Comparison of ENCODE assay signal across 11 mouse cellular contexts in genomic region chr3:92258526-92258925, GRCm38 (mm10). TPM values are rescaled to one million over a fixed set of nuclear protein-coding genes. Genes with fewer than 3 reads are reported as not detected.
ATAC-seq lines count a peak whose summit lies in the region.
"Not testable (repeated sequence)": the region's sequence is repeated elsewhere in the genome, so short reads cannot be mapped to it uniquely, and the experiment has no call there.
"Had no signal": no experiment of that assay in that cellular context is flagged by ENCODE, and none has a peak within 500 bp of the region (broad histone marks: within the 10 kb centered on the region; RNA-seq: fewer than 3 reads in every experiment).

No protein-coding gene starts in this region.

- not testable (repeated sequence) for H3K27me3 ChIP-seq in forebrain, embryonic 12.5 days; heart, embryonic 12.5 days (replicated peaks); hindbrain, embryonic 16.5 days (replicated peaks; ENCODE audit: control insufficient read depth, insufficient read depth, low read length); kidney, embryonic 16.5 days (ENCODE audit: insufficient read depth, low read length); liver, embryonic 12.5 days (replicated peaks); midbrain, embryonic 13.5 days; neural tube, embryonic 12.5 days (replicated peaks)

- not testable (repeated sequence) for H3K4me1 ChIP-seq in forebrain, embryonic 12.5 days; heart, embryonic 12.5 days (replicated peaks); hindbrain, embryonic 16.5 days (ENCODE audit: control insufficient read depth, insufficient read depth, low read depth, low read length); kidney, embryonic 16.5 days (ENCODE audit: insufficient read depth, low read length); liver, embryonic 12.5 days; midbrain, embryonic 13.5 days (replicated peaks); neural tube, embryonic 12.5 days

- not testable (repeated sequence) for H3K9me3 ChIP-seq in forebrain, embryonic 12.5 days; heart, embryonic 12.5 days (replicated peaks); hindbrain, embryonic 16.5 days (ENCODE audit: control insufficient read depth, low read length); kidney, embryonic 16.5 days (ENCODE audit: low read length); liver, embryonic 12.5 days (replicated peaks); midbrain, embryonic 13.5 days; neural tube, embryonic 12.5 days

- not testable (repeated sequence) for H3K4me2 ChIP-seq in forebrain, embryonic 12.5 days; heart, embryonic 12.5 days; hindbrain, embryonic 16.5 days (ENCODE audit: low read length); kidney, embryonic 16.5 days (replicated peaks; ENCODE audit: low read depth, low read length); liver, embryonic 12.5 days; midbrain, embryonic 13.5 days (replicated peaks); neural tube, embryonic 12.5 days (replicated peaks)

- not testable (repeated sequence) for H3K4me3 ChIP-seq in forebrain, embryonic 12.5 days (replicated peaks); heart, embryonic 12.5 days; hindbrain, embryonic 16.5 days (ENCODE audit: low read length); kidney, embryonic 16.5 days (ENCODE audit: low read length); liver, embryonic 12.5 days; midbrain, embryonic 13.5 days (replicated peaks); neural tube, embryonic 12.5 days

- H3K36me3 ChIP-seq in forebrain, embryonic 12.5 days (replicated peaks); heart, embryonic 12.5 days; hindbrain, embryonic 16.5 days (ENCODE audit: control insufficient read depth, insufficient read depth, low read length); kidney, embryonic 16.5 days (ENCODE audit: insufficient read depth, low read length); liver, embryonic 12.5 days; midbrain, embryonic 13.5 days; neural tube, embryonic 12.5 days: not testable (repeated sequence)

- not testable (repeated sequence) for H3K27ac ChIP-seq in forebrain, embryonic 12.5 days; heart, embryonic 12.5 days (ENCODE audit: poor library complexity, severe bottlenecking); hindbrain, embryonic 16.5 days (ENCODE audit: low read depth, low read length); kidney, embryonic 16.5 days (ENCODE audit: low read length); liver, embryonic 12.5 days; midbrain, embryonic 13.5 days; neural tube, embryonic 12.5 days

- peak; percentile 45; the same call in 1 of the 2 replicates for ATAC-seq in forebrain, embryonic 12.5 days (ENCODE audit: low FRiP score)
- peak; percentile 57 for ATAC-seq in heart, embryonic 12.5 days (ENCODE audit: insufficient number of reproducible peaks, low FRiP score)
- peak; percentile 46; the same call in 1 of the 2 replicates for ATAC-seq in hindbrain, embryonic 16.5 days
- peak; percentile 59; the same call in 1 of the 2 replicates for ATAC-seq in kidney, embryonic 16.5 days (ENCODE audit: low FRiP score, low TSS enrichment)
- peak; percentile 56 for ATAC-seq in liver, embryonic 12.5 days
- ATAC-seq in midbrain, embryonic 13.5 days, result peak; percentile 67; the same call in 1 of the 2 replicates
- ATAC-seq in neural tube, embryonic 12.5 days (ENCODE audit: low FRiP score, low read depth), result peak; percentile 31

- H3K9ac ChIP-seq in forebrain, embryonic 12.5 days; heart, embryonic 12.5 days; hindbrain, embryonic 16.5 days (ENCODE audit: low read depth, low read length); kidney, embryonic 16.5 days (replicated peaks; ENCODE audit: low read length); liver, embryonic 12.5 days; midbrain, embryonic 13.5 days (replicated peaks); neural tube, embryonic 12.5 days: not testable (repeated sequence)

RNA-seq across cellular contexts. Expression of gene Sprr2a3, which starts 26.7 kb away (rescaled TPM):
- polyA plus RNA-seq in forebrain, embryonic 12.5 days (2016; fragmentation: Nextera tagmentation; extraction: Ambion mirVana), result not detected in 2 replicates
- not detected in 2 replicates for polyA plus RNA-seq in heart, embryonic 12.5 days (2016; fragmentation: Nextera tagmentation; extraction: Ambion mirVana)
- polyA plus RNA-seq in hindbrain, embryonic 16.5 days (2015; fragmentation: Nextera tagmentation; extraction: Ambion mirVana), result not detected in 2 replicates
- 0.49 and 0.69 TPM in 2 replicates for polyA plus RNA-seq in kidney, embryonic 16.5 days (2015; fragmentation: Nextera tagmentation; extraction: Ambion mirVana)
- not detected in 2 replicates for polyA plus RNA-seq in liver, embryonic 12.5 days (2016; fragmentation: Nextera tagmentation; extraction: Ambion mirVana)
- polyA plus RNA-seq in midbrain, embryonic 13.5 days (2015; fragmentation: Nextera tagmentation; extraction: Ambion mirVana), result not detected in 2 replicates
- not detected in 2 replicates for polyA plus RNA-seq in neural tube, embryonic 12.5 days (2016; fragmentation: Nextera tagmentation; extraction: Ambion mirVana)
- polyA plus RNA-seq: frontal cortex, adult 2 months; liver, postnatal 0 days; spleen, adult 2 months had no signal

RNA-seq across cellular contexts. Expression of gene Sprr2a2, which starts 42.8 kb away (rescaled TPM):
- not detected in 2 replicates for polyA plus RNA-seq in forebrain, embryonic 12.5 days (2016; fragmentation: Nextera tagmentation; extraction: Ambion mirVana)
- 0.64 and 0.66 TPM in 2 replicates for polyA plus RNA-seq in heart, embryonic 12.5 days (2016; fragmentation: Nextera tagmentation; extraction: Ambion mirVana)
- polyA plus RNA-seq in hindbrain, embryonic 16.5 days (2015; fragmentation: Nextera tagmentation; extraction: Ambion mirVana), result 0.23 TPM in 1 of 2 replicates, not detected in the other
- 2.8 and 3.6 TPM in 2 replicates for polyA plus RNA-seq in kidney, embryonic 16.5 days (2015; fragmentation: Nextera tagmentation; extraction: Ambion mirVana)
- polyA plus RNA-seq in liver, embryonic 12.5 days (2016; fragmentation: Nextera tagmentation; extraction: Ambion mirVana), result 0.19 TPM in 1 of 2 replicates, not detected in the other
- not detected in 2 replicates for polyA plus RNA-seq in midbrain, embryonic 13.5 days (2015; fragmentation: Nextera tagmentation; extraction: Ambion mirVana)
- 1.4 TPM in 1 of 2 replicates, not detected in the other for polyA plus RNA-seq in neural tube, embryonic 12.5 days (2016; fragmentation: Nextera tagmentation; extraction: Ambion mirVana)

RNA-seq across cellular contexts. Expression of gene Sprr2a1, which starts 42.9 kb away (rescaled TPM):
- not detected in 2 replicates for polyA plus RNA-seq in forebrain, embryonic 12.5 days (2016; fragmentation: Nextera tagmentation; extraction: Ambion mirVana)
- polyA plus RNA-seq in heart, embryonic 12.5 days (2016; fragmentation: Nextera tagmentation; extraction: Ambion mirVana), result not detected in 2 replicates
- polyA plus RNA-seq in hindbrain, embryonic 16.5 days (2015; fragmentation: Nextera tagmentation; extraction: Ambion mirVana), result not detected in 2 replicates
- polyA plus RNA-seq in kidney, embryonic 16.5 days (2015; fragmentation: Nextera tagmentation; extraction: Ambion mirVana), result 0.12 TPM in 1 of 2 replicates, not detected in the other
- 0.05 TPM in 1 of 2 replicates, not detected in the other for polyA plus RNA-seq in liver, embryonic 12.5 days (2016; fragmentation: Nextera tagmentation; extraction: Ambion mirVana)
- polyA plus RNA-seq in midbrain, embryonic 13.5 days (2015; fragmentation: Nextera tagmentation; extraction: Ambion mirVana), result not detected in 2 replicates
- not detected in 2 replicates for polyA plus RNA-seq in neural tube, embryonic 12.5 days (2016; fragmentation: Nextera tagmentation; extraction: Ambion mirVana)
- polyA plus RNA-seq: frontal cortex, adult 2 months; liver, postnatal 0 days; spleen, adult 2 months had no signal

RNA-seq across cellular contexts. Expression of gene Sprr2b, which starts 57.9 kb away (rescaled TPM):
- polyA plus RNA-seq in forebrain, embryonic 12.5 days (2016; fragmentation: Nextera tagmentation; extraction: Ambion mirVana), result not detected in 2 replicates
- polyA plus RNA-seq in heart, embryonic 12.5 days (2016; fragmentation: Nextera tagmentation; extraction: Ambion mirVana), result not detected in 2 replicates
- polyA plus RNA-seq in hindbrain, embryonic 16.5 days (2015; fragmentation: Nextera tagmentation; extraction: Ambion mirVana), result 0.97 TPM in 1 of 2 replicates, not detected in the other
- polyA plus RNA-seq in kidney, embryonic 16.5 days (2015; fragmentation: Nextera tagmentation; extraction: Ambion mirVana), result not detected in 2 replicates
- polyA plus RNA-seq in liver, embryonic 12.5 days (2016; fragmentation: Nextera tagmentation; extraction: Ambion mirVana), result not detected in 2 replicates
- polyA plus RNA-seq in midbrain, embryonic 13.5 days (2015; fragmentation: Nextera tagmentation; extraction: Ambion mirVana), result not detected in 2 replicates
- 0.25 TPM in 1 of 2 replicates, not detected in the other for polyA plus RNA-seq in neural tube, embryonic 12.5 days (2016; fragmentation: Nextera tagmentation; extraction: Ambion mirVana)
- polyA plus RNA-seq: frontal cortex, adult 2 months; intestine, embryonic 15.5 days; liver, postnatal 0 days; spleen, adult 2 months had no signal
